Mouse (Mus musculus) MEL (cell line): Measurements from ENCODE around the gene Nell2. TPM values are rescaled to one million over a fixed set of nuclear protein-coding genes. Genes with fewer than 3 reads are reported as not detected.

Experiments used
- DNase-seq: peaks from one replicate; pipeline ENCODE4 v3.0.0; 2011; ENCODE audit warnings: low read depth, low spot score
- H3K27ac ChIP-seq: 2 replicates; pipeline ENCODE4 v1.5.1; 2012; ENCODE audit warnings: low read depth, mild to moderate bottlenecking, control low read depth, low read length, moderate library complexity; ENCODE audit not compliant: control insufficient read depth
- H3K27me3 ChIP-seq, 2 experiments: fragments of 150-350 bp in 1 of 2; sonication (generic) in 1 of 2; 2 replicates each; pipeline ENCODE4 v1.6.1; 2012; ENCODE audit warnings: low read length in 2 of 2, mild to moderate bottlenecking in 2 of 2, improper control_type of control experiment in 1 of 2, moderate library complexity in 1 of 2; ENCODE audit not compliant: insufficient read depth in 2 of 2, control insufficient read depth in 1 of 2
- H3K36me3 ChIP-seq, 2 experiments: 2 replicates each; pipeline ENCODE4 v1.6.1; 2012 to 2014; ENCODE audit warnings: low read length in 2 of 2, improper control_type of control experiment in 1 of 2, inconsistent platforms in 1 of 2, mild to moderate bottlenecking in 1 of 2; ENCODE audit not compliant: insufficient read depth in 2 of 2, control insufficient read depth in 1 of 2
- H3K4me1 ChIP-seq, 2 experiments: fragments of 150-350 bp in 1 of 2; sonication (generic) in 1 of 2; 2 replicates each; pipeline ENCODE4 v1.6.1; 2012; ENCODE audit warnings: low read length in 2 of 2, improper control_type of control experiment in 1 of 2, mild to moderate bottlenecking in 1 of 2; ENCODE audit not compliant: insufficient read depth in 2 of 2, control insufficient read depth in 1 of 2
- H3K4me3 ChIP-seq, 2 experiments: fragments of 150-350 bp in 1 of 2; sonication (generic) in 1 of 2; 2 replicates each; pipeline ENCODE4 v1.5.1; 2012; ENCODE audit warnings: low read depth in 2 of 2, low read length in 2 of 2, mild to moderate bottlenecking in 2 of 2, moderate library complexity in 2 of 2, control low read depth in 1 of 2, improper control_type of control experiment in 1 of 2; ENCODE audit not compliant: control insufficient read depth in 1 of 2, insufficient read depth in 1 of 2
- H3K79me2 ChIP-seq: 2 replicates; pipeline ENCODE4 v1.6.1; 2012; ENCODE audit warnings: mild to moderate bottlenecking, low read length, moderate library complexity; ENCODE audit not compliant: control insufficient read depth, poor library complexity, insufficient read depth
- H3K9ac ChIP-seq: 2 replicates; pipeline ENCODE4 v1.6.1; 2012; ENCODE audit warnings: low read depth, mild to moderate bottlenecking, control low read depth, low read length, moderate library complexity; ENCODE audit not compliant: control insufficient read depth, poor library complexity, severe bottlenecking
- H3K9me3 ChIP-seq: fragments of 150-350 bp; sonication (generic); replicated peaks from 2 replicates; pipeline ENCODE4 v1.6.1; 2012; ENCODE audit warnings: mild to moderate bottlenecking, low read length, improper control_type of control experiment, moderate library complexity; ENCODE audit not compliant: insufficient read depth
- BHLHE40 ChIP-seq: IDR thresholded peaks from 2 replicates; pipeline ENCODE4 v1.6.1; 2012; ENCODE audit warnings: low read depth, mild to moderate bottlenecking, inconsistent platforms, low read length, improper control_type of control experiment, borderline replicate concordance
- CHD1 ChIP-seq: IDR thresholded peaks from 2 replicates; pipeline ENCODE4 v1.6.1; 2012; ENCODE audit warnings: low read depth, mild to moderate bottlenecking, inconsistent platforms, low read length, improper control_type of control experiment
- ELF1 ChIP-seq: IDR thresholded peaks from 2 replicates; pipeline ENCODE4 v1.6.1; 2014; ENCODE audit warnings: low read depth, mild to moderate bottlenecking, inconsistent platforms, low read length, improper control_type of control experiment, moderate library complexity
- EP300 ChIP-seq, 2 experiments: IDR thresholded peaks; 2 replicates each; pipeline ENCODE4 v1.6.1; 2011; ENCODE audit warnings: improper control_type of control experiment in 2 of 2, low read length in 2 of 2, low read depth in 1 of 2, mild to moderate bottlenecking in 1 of 2
- ETS1 ChIP-seq: IDR thresholded peaks from 2 replicates; pipeline ENCODE4 v1.6.1; 2012; ENCODE audit warnings: low read depth, mild to moderate bottlenecking, inconsistent platforms, low read length, improper control_type of control experiment, moderate library complexity
- GABPA ChIP-seq: IDR thresholded peaks from 2 replicates; pipeline ENCODE4 v1.6.1; 2012; ENCODE audit warnings: low read depth, mild to moderate bottlenecking, inconsistent platforms, low read length, improper control_type of control experiment, moderate library complexity
- GATA1 ChIP-seq: IDR thresholded peaks from 2 replicates; pipeline ENCODE4 v1.6.1; 2011; ENCODE audit warnings: low read depth, low read length, improper control_type of control experiment
- HCFC1 ChIP-seq: IDR thresholded peaks from 2 replicates; pipeline ENCODE4 v1.6.1; 2012; ENCODE audit warnings: low read depth, mild to moderate bottlenecking, inconsistent platforms, low read length, improper control_type of control experiment, moderate library complexity
- JUND ChIP-seq: IDR thresholded peaks from 2 replicates; pipeline ENCODE4 v1.6.1; 2011; ENCODE audit warnings: low read depth, mild to moderate bottlenecking, improper control_type of control experiment, low read length
- KAT2A ChIP-seq: conservative IDR thresholded peaks from 2 replicates; pipeline ENCODE4 v1.6.1; 2012; ENCODE audit warnings: low read depth, low read length, improper control_type of control experiment, inconsistent platforms
- MAFK ChIP-seq: IDR thresholded peaks from 2 replicates; pipeline ENCODE4 v1.6.1; 2011; ENCODE audit warnings: low read depth, mild to moderate bottlenecking, low read length, improper control_type of control experiment, borderline replicate concordance
- MEF2A ChIP-seq: IDR thresholded peaks from 2 replicates; pipeline ENCODE4 v1.6.1; 2014; ENCODE audit warnings: low read depth, mild to moderate bottlenecking, inconsistent platforms, low read length, improper control_type of control experiment; ENCODE audit not compliant: poor library complexity, insufficient replicate concordance, severe bottlenecking; ENCODE audit errors: extremely low read depth
- NRF1 ChIP-seq: IDR thresholded peaks from 2 replicates; pipeline ENCODE4 v1.6.1; 2014; ENCODE audit warnings: low read depth, mild to moderate bottlenecking, inconsistent platforms, low read length, improper control_type of control experiment, moderate library complexity; ENCODE audit not compliant: poor library complexity, insufficient read depth, severe bottlenecking
- POLR2AphosphoS2 ChIP-seq: IDR thresholded peaks from 2 replicates; pipeline ENCODE4 v1.6.1; 2011; ENCODE audit warnings: low read length, improper control_type of control experiment
- POLR2AphosphoS5 ChIP-seq: IDR thresholded peaks from 2 replicates; pipeline ENCODE4 v1.6.1; 2012; ENCODE audit warnings: low read depth, borderline replicate concordance, mild to moderate bottlenecking, inconsistent platforms, low read length, moderate library complexity, mixed read lengths
- RAD21 ChIP-seq: IDR thresholded peaks from 2 replicates; pipeline ENCODE4 v1.6.1; 2011; ENCODE audit warnings: mild to moderate bottlenecking, low read depth, low read length, improper control_type of control experiment
- RCOR1 ChIP-seq: IDR thresholded peaks from 2 replicates; pipeline ENCODE4 v1.6.1; 2012; ENCODE audit warnings: low read depth, mild to moderate bottlenecking, inconsistent platforms, low read length, improper control_type of control experiment
- SMC3 ChIP-seq: IDR thresholded peaks from 2 replicates; pipeline ENCODE4 v1.6.1; 2011; ENCODE audit warnings: low read depth, low read length, improper control_type of control experiment
- TBP ChIP-seq: IDR thresholded peaks from 2 replicates; pipeline ENCODE4 v1.8.0; 2011; ENCODE audit warnings: low read depth, low read length, improper control_type of control experiment
- UBTF ChIP-seq: IDR thresholded peaks from 2 replicates; pipeline ENCODE4 v1.6.1; 2012; ENCODE audit warnings: low read depth, mild to moderate bottlenecking, inconsistent platforms, low read length, improper control_type of control experiment, moderate library complexity, borderline replicate concordance; ENCODE audit not compliant: insufficient read depth
- USF1 ChIP-seq: IDR thresholded peaks from 2 replicates; pipeline ENCODE4 v1.6.1; 2014; ENCODE audit warnings: low read depth, mild to moderate bottlenecking, inconsistent platforms, low read length, improper control_type of control experiment, moderate library complexity
- USF2 ChIP-seq, 2 experiments: IDR thresholded peaks; 2 replicates each; pipeline ENCODE4 v1.6.1; 2011 to 2012; ENCODE audit warnings: improper control_type of control experiment in 2 of 2, low read length in 2 of 2, borderline replicate concordance in 1 of 2, inconsistent platforms in 1 of 2, low read depth in 1 of 2, mild to moderate bottlenecking in 1 of 2; ENCODE audit not compliant: insufficient read depth in 1 of 2
- ZC3H11A ChIP-seq: IDR thresholded peaks from 2 replicates; pipeline ENCODE4 v1.6.1; 2012; ENCODE audit warnings: low read depth, mild to moderate bottlenecking, inconsistent platforms, low read length, improper control_type of control experiment
- ZKSCAN1 ChIP-seq: IDR thresholded peaks from 2 replicates; pipeline ENCODE4 v1.6.1; 2012; ENCODE audit warnings: low read depth, mild to moderate bottlenecking, inconsistent platforms, low read length, improper control_type of control experiment, moderate library complexity
- polyA plus RNA-seq, 2 experiments: library from polyadenylated mRNA; stranded (reverse) in 1 of 2; unstranded in 1 of 2; fragments of >175 nt in 1 of 2; fragments of >200 nt in 1 of 2; gene quantifications; 2 replicates each; pipeline versions ENCODE4 v1.2.1 to v1.2.4; 2012; ENCODE audit warnings: low replicate concordance in 2 of 2, low read depth in 1 of 2; ENCODE audit not compliant: insufficient read length in 2 of 2, insufficient read depth in 1 of 2, missing spikeins in 1 of 2
- total RNA-seq: library from RNA; depleted of rRNA; stranded (reverse); fragments of 300-350 nt; gene quantifications from 2 replicates; pipeline ENCODE4 v1.2.3, GENCODE M21; 2012

The Nell2 gene
- total and polyA plus RNA-seq, 3 experiments, result not detected

- Histone ChIP-seq H3K27ac (no peak overlapping the region), H3K4me3 (no peak overlapping the region)
- TF ChIP-seq ZKSCAN1 (no peak), GABPA (no peak), USF2 (IDR thresholded peaks at IDR 0.05; ENCODE audit: borderline replicate concordance in 1 of 2, insufficient read depth in 1 of 2, low read depth in 1 of 2, low read length in 2 of 2) (no peak), UBTF (no peak), KAT2A (no peak), USF1 (no peak), MAFK (no peak), GATA1 (no peak), CHD1 (no peak), EP300 (IDR thresholded peaks at IDR 0.05; ENCODE audit: low read depth in 1 of 2, low read length in 2 of 2) (no peak), POLR2AphosphoS2 (no peak), RCOR1 (no peak), RAD21 (no peak), ELF1 (no peak), MEF2A (no peak)
- TF ChIP-seq, all 39 proteins: peak for 0
- Histone ChIP-seq H3K9ac (no peak overlapping the region), H3K9me3 (no peaks in the 10 kb centered on the region; the same call in 1 of the 2 replicates), H3K27me3 (no peaks in the 10 kb centered on the region), H3K79me2 (no peaks in the 10 kb centered on the region), H3K4me1 (no peaks in the 10 kb centered on the region), H3K36me3 (no peaks in the 10 kb centered on the region)
- DNase-seq, result no peak
Observed at GRCm38 (mm10) chr15:95278001-95278400, 250.4 kb downstream of the Nell2 start.

GRCm38 (mm10) chr15:95276556-95276955, 251.8 kb downstream of the Nell2 start:
- TF ChIP-seq MEF2A (no peak), HCFC1 (no peak), NRF1 (no peak), ZC3H11A (no peak), BHLHE40 (no peak), EP300 (IDR thresholded peaks at IDR 0.05; ENCODE audit: low read depth in 1 of 2, low read length in 2 of 2) (no peak), JUND (peak; percentile 97), KAT2A (no peak), USF2 (IDR thresholded peaks at IDR 0.05; ENCODE audit: borderline replicate concordance in 1 of 2, insufficient read depth in 1 of 2, low read depth in 1 of 2, low read length in 2 of 2) (no peak), TBP (no peak), ETS1 (peak; percentile 74), POLR2AphosphoS2 (no peak), SMC3 (no peak), POLR2AphosphoS5 (peak; percentile 44; the same call in 1 of the 2 replicates)
- Histone ChIP-seq H3K9me3 (no peaks in the 10 kb centered on the region; the same call in 1 of the 2 replicates), H3K36me3 (no peaks in the 10 kb centered on the region), H3K4me1 (no peaks in the 10 kb centered on the region), H3K27ac (no peak overlapping the region), H3K9ac (no peak overlapping the region), H3K79me2 (no peaks in the 10 kb centered on the region), H3K4me3 (no peak overlapping the region), H3K27me3 (no peaks in the 10 kb centered on the region)
- peak; percentile 20 for DNase-seq
